Mouse (Mus musculus) telencephalon, adult 2 months (tissue): ENCODE measurements around the gene Mapk12.
A peak's percentile ranks its signal among the peaks of the same experiment; 100 is the strongest.

Experiments
- DNase-seq: peaks from one replicate; pipeline ENCODE4 v3.0.0-alpha.2; 2011; ENCODE audit warnings: low read depth, low spot score

Gene Mapk12

GRCm38 (mm10) chr15:89171526-89172051 lies 31.1 kb upstream of the Mapk12 start:
- no peak for DNase-seq

GRCm38 (mm10) chr15:89170102-89170501 lies 29.6 kb upstream of the Mapk12 start:
- DNase-seq = no peak

- DNase-seq = peak; percentile 76
These were observed 28.9 kb upstream of the Mapk12 start for GRCm38 (mm10) chr15:89169431-89169830.

- DNase-seq = no peak
These were observed 28.4 kb upstream of the Mapk12 start for GRCm38 (mm10) chr15:89168922-89169321.

GRCm38 (mm10) chr15:89165478-89165877 lies 25.0 kb upstream of the Mapk12 start:
- DNase-seq = no peak

- no peak for DNase-seq
These were observed 20.9 kb upstream of the Mapk12 start for GRCm38 (mm10) chr15:89161397-89161796.

- no peak for DNase-seq
These were observed 18.0 kb upstream of the Mapk12 start for GRCm38 (mm10) chr15:89158516-89158915.

- DNase-seq = no peak
These were observed 17.5 kb upstream of the Mapk12 start for GRCm38 (mm10) chr15:89157954-89158353.

GRCm38 (mm10) chr15:89152312-89152711 lies 11.8 kb upstream of the Mapk12 start:
- no peak for DNase-seq

- DNase-seq = no peak
These were observed 9.5 kb upstream of the Mapk12 start for GRCm38 (mm10) chr15:89150041-89150390.

GRCm38 (mm10) chr15:89149271-89150040 lies 9.0 kb upstream of the Mapk12 start, which contains the start of gene Mapk11:
Gene Mapk11, minus strand, starts transcription at chr15:89149628.
- no peak for DNase-seq

- no peak for DNase-seq
These were observed 8.2 kb upstream of the Mapk12 start for GRCm38 (mm10) chr15:89148496-89149270.

GRCm38 (mm10) chr15:89147895-89148294 lies 7.4 kb upstream of the Mapk12 start:
- DNase-seq = no peak

GRCm38 (mm10) chr15:89147456-89147855 lies 7.0 kb upstream of the Mapk12 start:
- no peak for DNase-seq

- no peak for DNase-seq
These were observed 6.5 kb upstream of the Mapk12 start for GRCm38 (mm10) chr15:89147024-89147423.

GRCm38 (mm10) chr15:89146537-89146936 lies 6.0 kb upstream of the Mapk12 start:
- DNase-seq = peak; percentile 80

- no peak for DNase-seq
These were observed 5.4 kb upstream of the Mapk12 start for GRCm38 (mm10) chr15:89145813-89146350.

- DNase-seq = no peak
These were observed 4.5 kb upstream of the Mapk12 start for GRCm38 (mm10) chr15:89144965-89145364.

- no peak for DNase-seq
These were observed 2.6 kb upstream of the Mapk12 start for GRCm38 (mm10) chr15:89143134-89143533.

GRCm38 (mm10) chr15:89141905-89142304 lies 1.4 kb upstream of the Mapk12 start:
- DNase-seq = no peak

- DNase-seq = no peak
These were observed 940 bp upstream of the Mapk12 start for GRCm38 (mm10) chr15:89141443-89141842.

- peak; percentile 73 for DNase-seq
These were observed 350 bp downstream of the Mapk12 start for GRCm38 (mm10) chr15:89140048-89140658.
